In genomic region chr11:75147106-75147845, GRCm38 (mm10) we compare ENCODE assay signal across 8 mouse cellular contexts. TPM values are rescaled to one million over a fixed set of nuclear protein-coding genes. Genes with fewer than 3 reads are reported as not detected.
DNase-seq lines count a peak whose midpoint lies in the region; ATAC-seq and TF ChIP-seq lines count a peak whose summit lies in the region.

No protein-coding gene starts in this region.

- peaks cover 8% of the 10 kb centered on the region; the same call in 1 of the 2 replicates for H3K36me3 ChIP-seq in ES-E14 (ENCODE audit: control insufficient read depth, insufficient read depth, low read length, poor library complexity, severe bottlenecking)
- peaks cover 27% of the 10 kb centered on the region for H3K36me3 ChIP-seq in forebrain, postnatal 0 days (ENCODE audit: insufficient read depth)
- peaks cover 37% of the 10 kb centered on the region for H3K36me3 ChIP-seq in neural tube, embryonic 13.5 days

- TF ChIP-seq CTCF in forebrain, postnatal 0 days (IDR thresholded peaks at IDR 0.05; ENCODE audit: low read depth), result no peak

- H3K4me3 ChIP-seq in ES-E14 (ENCODE audit: insufficient read depth in 1 of 2, low read depth in 1 of 2, low read length in 2 of 2, poor library complexity in 1 of 2, severe bottlenecking in 1 of 2), result no peak overlapping the region
- H3K4me3 ChIP-seq in forebrain, postnatal 0 days (ENCODE audit: low read depth, low read length), result no peak overlapping the region
- no peak overlapping the region for H3K4me3 ChIP-seq in neural tube, embryonic 13.5 days

- H3K4me2 ChIP-seq in forebrain, postnatal 0 days (ENCODE audit: low read depth), result no peak overlapping the region
- H3K4me2 ChIP-seq in neural tube, embryonic 13.5 days, result 0 out of 2 replicates have a peak overlapping the region, but pooled peaks have one; percentile 7

- in situ Hi-C loops in ES-E14 (cut with MboI; ENCODE audit: low sequenced_read_pairs in 2 of 2, unreplicated experiment in 2 of 2), result no loop called here

- peak overlapping the region; percentile 8; the same call in 1 of the 2 replicates for H3K27ac ChIP-seq in ES-E14 (ENCODE audit: insufficient read depth, low read depth, low read length, poor library complexity, severe bottlenecking)
- peak overlapping the region; percentile 29; the same call in 1 of the 2 replicates for H3K27ac ChIP-seq in forebrain, postnatal 0 days (ENCODE audit: low read depth, low read length)
- peak overlapping the region; percentile 93 for H3K27ac ChIP-seq in neural tube, embryonic 13.5 days (replicated peaks)

- no peaks in the 10 kb centered on the region for H3K9me3 ChIP-seq in ES-E14 (ENCODE audit: control insufficient read depth, insufficient read depth, low read depth, low read length)
- H3K9me3 ChIP-seq in forebrain, postnatal 0 days (ENCODE audit: low read length), result no peaks in the 10 kb centered on the region
- H3K9me3 ChIP-seq in neural tube, embryonic 13.5 days, result no peaks in the 10 kb centered on the region

- peak; percentile 29 for DNase-seq in cerebellum, adult 9-11 months
- no peak for DNase-seq in cerebellum, adult 8-10 months
- DNase-seq in ES-E14 (ENCODE audit: low read depth, low spot score), result no peak
- DNase-seq in forebrain, postnatal 0 days, result no peak
- DNase-seq in kidney, postnatal 14 days, result peak; percentile 57
- DNase-seq in layer of hippocampus, adult 9-10 months (ENCODE audit: low spot score), result no peak
- no peak for DNase-seq in urinary bladder, adult 2 months (ENCODE audit: low spot score)

- 33% methylated on average over 11 of the region's 11 CpGs for WGBS in forebrain, postnatal 0 days
- WGBS in neural tube, embryonic 13.5 days, result 11% methylated on average over 11 of the region's 11 CpGs

- no peak overlapping the region for H3K9ac ChIP-seq in ES-E14 (ENCODE audit: insufficient read depth, low read depth, low read length, poor library complexity, severe bottlenecking)
- no peak overlapping the region for H3K9ac ChIP-seq in forebrain, postnatal 0 days
- H3K9ac ChIP-seq in neural tube, embryonic 13.5 days, result peak overlapping the region; percentile 54

- peaks cover 5 to 18% of the 10 kb centered on the region in 2 experiments; a peak in 3 of 4 replicates for H3K4me1 ChIP-seq in ES-E14 (ENCODE audit: control insufficient read depth in 2 of 2, insufficient read depth in 2 of 2, low read length in 2 of 2, poor library complexity in 1 of 2)
- H3K4me1 ChIP-seq in forebrain, postnatal 0 days (ENCODE audit: insufficient read depth), result no peaks in the 10 kb centered on the region
- H3K4me1 ChIP-seq in neural tube, embryonic 13.5 days (replicated peaks), result peaks cover 39% of the 10 kb centered on the region

- ATAC-seq in forebrain, postnatal 0 days, result no peak
- ATAC-seq in neural tube, embryonic 13.5 days (ENCODE audit: low read depth), result peak; percentile 92

- no peaks in the 10 kb centered on the region for H3K27me3 ChIP-seq in forebrain, postnatal 0 days (ENCODE audit: insufficient read depth, low read length)
- no peaks in the 10 kb centered on the region for H3K27me3 ChIP-seq in neural tube, embryonic 13.5 days

TF ChIP-seq in ES-E14, 5 proteins besides CTCF, POLR2A, EP300 and RAD21:
- TF ChIP-seq ZC3H11A (IDR thresholded peaks at IDR 0.05; ENCODE audit: borderline replicate concordance, low read depth, low read length), result no peak
- TF ChIP-seq MAFK (IDR thresholded peaks at IDR 0.05; ENCODE audit: insufficient read depth, low read depth, low read length), result no peak
- no peak for TF ChIP-seq CHD2 (IDR thresholded peaks at IDR 0.05; ENCODE audit: low read depth, low read length)
- no peak for TF ChIP-seq HCFC1 (IDR thresholded peaks at IDR 0.05; ENCODE audit: borderline replicate concordance, insufficient read depth, low read length)
- TF ChIP-seq ZNF384 (IDR thresholded peaks at IDR 0.05; ENCODE audit: low read depth, low read length), result no peak

RNA-seq across cellular contexts. Expression of gene Hic1, which starts 22.0 kb away (rescaled TPM):
- total RNA-seq in ES-E14 (2012; rRNA removed), result 1.4 and 2.1 TPM in 2 replicates
- total RNA-seq in forebrain, postnatal 0 days (2014; rRNA removed), result 4.2 and 4.5 TPM in 2 replicates
- polyA plus RNA-seq in forebrain, postnatal 0 days (2015; fragmentation: Nextera tagmentation; extraction: Ambion mirVana), result 1.7 TPM in 2 replicates
- 7.4 and 9.2 TPM in 2 replicates for polyA plus RNA-seq in neural tube, embryonic 13.5 days (2015; fragmentation: Nextera tagmentation; extraction: Ambion mirVana)
- polyA plus RNA-seq in urinary bladder, adult 2 months (2012; rRNA removed), result 16.9 and 20.7 TPM in 2 replicates

RNA-seq across cellular contexts. Expression of gene Ovca2, which starts 31.4 kb away (rescaled TPM):
- 11.7 and 14.8 TPM in 2 replicates for total RNA-seq in ES-E14 (2012; rRNA removed)
- total RNA-seq in forebrain, postnatal 0 days (2014; rRNA removed), result 15.5 and 19.6 TPM in 2 replicates
- 11.5 and 16.3 TPM in 2 replicates for polyA plus RNA-seq in forebrain, postnatal 0 days (2015; fragmentation: Nextera tagmentation; extraction: Ambion mirVana)
- 18.6 and 20.5 TPM in 2 replicates for polyA plus RNA-seq in neural tube, embryonic 13.5 days (2015; fragmentation: Nextera tagmentation; extraction: Ambion mirVana)
- polyA plus RNA-seq in urinary bladder, adult 2 months (2012; rRNA removed), result 16.0 and 19.9 TPM in 2 replicates

RNA-seq across cellular contexts. Expression of gene Dph1, which starts 43.8 kb away (rescaled TPM):
- 32.8 and 43.6 TPM in 2 replicates for total RNA-seq in ES-E14 (2012; rRNA removed)
- 19.5 and 21.0 TPM in 2 replicates for total RNA-seq in forebrain, postnatal 0 days (2014; rRNA removed)
- polyA plus RNA-seq in forebrain, postnatal 0 days (2015; fragmentation: Nextera tagmentation; extraction: Ambion mirVana), result 12.7 and 13.8 TPM in 2 replicates
- 13.7 and 15.0 TPM in 2 replicates for polyA plus RNA-seq in neural tube, embryonic 13.5 days (2015; fragmentation: Nextera tagmentation; extraction: Ambion mirVana)
- 20.1 and 26.6 TPM in 2 replicates for polyA plus RNA-seq in urinary bladder, adult 2 months (2012; rRNA removed)

RNA-seq across cellular contexts. Expression of gene Rtn4rl1, which starts 46.3 kb away (rescaled TPM):
- total RNA-seq in ES-E14 (2012; rRNA removed), result 1.0 and 1.1 TPM in 2 replicates
- total RNA-seq in forebrain, postnatal 0 days (2014; rRNA removed), result 10.6 and 11.0 TPM in 2 replicates
- 11.9 and 15.6 TPM in 2 replicates for polyA plus RNA-seq in forebrain, postnatal 0 days (2015; fragmentation: Nextera tagmentation; extraction: Ambion mirVana)
- 12.4 and 16.5 TPM in 2 replicates for polyA plus RNA-seq in neural tube, embryonic 13.5 days (2015; fragmentation: Nextera tagmentation; extraction: Ambion mirVana)
- 23.3 and 34.8 TPM in 2 replicates for polyA plus RNA-seq in urinary bladder, adult 2 months (2012; rRNA removed)

Comparison
In these comparisons a context has a peak if more than half of its experiments do, and no peak if none do; other contexts are left out.
1. DNase-seq: peak in cerebellum, adult 9-11 months (single experiment) and kidney, postnatal 14 days (single experiment); none in cerebellum, adult 8-10 months (single experiment), ES-E14 (single experiment), forebrain, postnatal 0 days (single experiment), layer of hippocampus, adult 9-10 months (single experiment) and urinary bladder, adult 2 months (single experiment).
2. H3K27ac ChIP-seq: peak in every context shown above with its lines; median percentile 93 in neural tube, embryonic 13.5 days; 29 in forebrain, postnatal 0 days; 8 in ES-E14.